Mouse (Mus musculus) embryonic facial prominence, embryonic 14.5 days (tissue): Measurements from ENCODE around the gene Tmtc2. TPM values are rescaled to one million over a fixed set of nuclear protein-coding genes. Genes with fewer than 3 reads are reported as not detected.

Source experiments
- ATAC-seq: fragments of 200-750 bp; cut with Nextera tagmentation; 2 replicates; pipeline ENCODE4 v1.8.0; 2017; ENCODE audit warnings: low read depth, moderate number of reproducible peaks, moderate TSS enrichment
- DNase-seq: peaks from one replicate; pipeline ENCODE4 v3.0.0-alpha.2; 2015; ENCODE audit warnings: low spot score
- H3K27ac ChIP-seq: fragments of 300-500 bp; sonication (generic); replicated peaks from 2 replicates; pipeline ENCODE4 v1.5.1; 2014; ENCODE audit warnings: low read depth, mild to moderate bottlenecking, low read length, moderate library complexity
- H3K27me3 ChIP-seq: fragments of 300-500 bp; sonication (generic); replicated peaks from 2 replicates; pipeline ENCODE4 v1.6.1; 2014; ENCODE audit warnings: low read length; ENCODE audit not compliant: control insufficient read depth, insufficient read depth
- H3K36me3 ChIP-seq: fragments of 300-500 bp; sonication (generic); 2 replicates; pipeline ENCODE4 v1.6.1; 2014; ENCODE audit warnings: low read length, mixed read lengths; ENCODE audit not compliant: control insufficient read depth, insufficient read depth
- H3K4me1 ChIP-seq: fragments of 300-500 bp; sonication (generic); 2 replicates; pipeline ENCODE4 v1.6.1; 2014; ENCODE audit warnings: antibody characterized with exemption, low read length; ENCODE audit not compliant: control insufficient read depth, insufficient read depth
- H3K4me2 ChIP-seq: fragments of 300-500 bp; sonication (generic); 2 replicates; pipeline ENCODE4 v1.6.1; 2014; ENCODE audit warnings: low read depth, mild to moderate bottlenecking, low read length, moderate library complexity, mixed read lengths
- H3K4me3 ChIP-seq: fragments of 300-500 bp; sonication (generic); 2 replicates; pipeline ENCODE4 v1.5.1; 2014; ENCODE audit warnings: low read depth, mild to moderate bottlenecking, low read length
- H3K9ac ChIP-seq: fragments of 300-500 bp; sonication (generic); 2 replicates; pipeline ENCODE4 v1.6.1; 2014; ENCODE audit warnings: low read depth, mild to moderate bottlenecking, low read length, moderate library complexity, mixed read lengths
- H3K9me3 ChIP-seq: fragments of 300-500 bp; sonication (generic); 2 replicates; pipeline ENCODE4 v1.6.1; 2016; ENCODE audit warnings: low read length; ENCODE audit not compliant: control insufficient read depth
- WGBS: fragments of 180-500 bp; shearing (Covaris S2); extraction: QIAGEN DNeasy Blood & Tissue Kit; methylation state at CpG from one replicate; pipeline ENCODE4 v1.1.7; 2014; 5-methylcytosine and 5-hydroxymethylcytosine counted together
- polyA plus RNA-seq: library from polyadenylated mRNA; unstranded; fragments of >200 nt; fragmentation: Nextera tagmentation; extraction: Ambion mirVana; gene quantifications from 2 replicates; pipeline ENCODE4 v1.2.1, GENCODE M21; 2014

Tmtc2 gene
- polyA plus RNA-seq, 1 experiment from 2014 or later, result 9.4 TPM

DNA sequence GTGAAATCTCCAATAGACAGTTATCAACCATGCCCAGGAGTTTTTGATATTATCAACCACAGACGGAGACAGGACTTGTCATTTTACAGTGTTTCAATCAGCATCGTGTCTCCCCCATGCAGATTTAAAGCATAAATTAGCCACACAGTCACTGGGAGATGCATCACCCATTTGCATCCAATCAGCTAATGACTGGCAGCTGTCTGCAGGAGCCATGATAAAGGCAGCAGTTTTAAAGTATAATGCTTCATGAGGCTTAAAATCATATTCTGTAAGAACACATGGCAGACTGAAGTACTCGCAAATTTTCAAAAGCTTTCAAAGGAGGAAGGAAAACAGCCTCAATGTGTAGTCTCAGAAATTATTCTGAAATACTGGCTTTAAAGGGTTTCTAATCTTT is 209.8 kb downstream of the Tmtc2 start:
- H3K9me3 ChIP-seq, result no peaks in the 10 kb centered on the region
- H3K27ac ChIP-seq, result no peak overlapping the region
- H3K4me3 ChIP-seq, result no peak overlapping the region
- no peaks in the 10 kb centered on the region for H3K36me3 ChIP-seq
- no peaks in the 10 kb centered on the region for H3K4me1 ChIP-seq
- no peaks in the 10 kb centered on the region for H3K27me3 ChIP-seq
- DNase-seq, result no peak
- no peak for ATAC-seq
- no peak overlapping the region for H3K4me2 ChIP-seq
- no peak overlapping the region for H3K9ac ChIP-seq
- WGBS, result 62% methylated on average over 3 of the region's 3 CpGs

DNA sequence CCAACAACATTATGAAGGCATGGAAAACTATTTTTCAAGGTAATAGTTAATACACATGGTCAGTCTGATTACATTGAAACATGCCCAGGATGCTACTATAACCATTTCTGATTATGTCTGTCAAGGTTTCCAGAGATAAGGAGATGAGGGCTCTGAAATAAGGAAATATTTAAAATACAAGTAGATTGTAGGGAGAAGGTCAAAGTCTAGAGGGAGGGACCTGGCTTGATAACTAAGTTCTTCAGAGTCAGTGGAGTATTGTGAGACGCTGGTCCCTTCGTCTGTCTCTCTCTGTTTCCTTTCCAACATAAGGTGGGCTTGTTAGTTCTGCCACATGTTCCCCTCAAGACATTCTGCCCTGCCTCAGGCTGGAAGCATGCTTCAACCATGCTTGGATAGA is 223.9 kb downstream of the Tmtc2 start:
- Histone ChIP-seq H3K4me2 (no peak overlapping the region), H3K9ac (no peak overlapping the region), H3K9me3 (no peaks in the 10 kb centered on the region), H3K27ac (no peak overlapping the region), H3K4me3 (no peak overlapping the region), H3K27me3 (no peaks in the 10 kb centered on the region), H3K36me3 (no peaks in the 10 kb centered on the region), H3K4me1 (no peaks in the 10 kb centered on the region)
- ATAC-seq, result no peak
- WGBS, result 87% methylated on average over 2 of the region's 2 CpGs
- no peak for DNase-seq

GRCm38 (mm10) chr10:105345920-105346319 is 228.3 kb downstream of the Tmtc2 start:
- Histone ChIP-seq H3K9ac (no peak overlapping the region), H3K4me2 (no peak overlapping the region), H3K4me3 (no peak overlapping the region), H3K9me3 (no peaks in the 10 kb centered on the region), H3K36me3 (no peaks in the 10 kb centered on the region), H3K4me1 (no peaks in the 10 kb centered on the region), H3K27me3 (no peaks in the 10 kb centered on the region), H3K27ac (no peak overlapping the region)
- DNase-seq, result no peak
- no peak for ATAC-seq
- WGBS, result 91% methylated on average over 3 of the region's 3 CpGs

DNA sequence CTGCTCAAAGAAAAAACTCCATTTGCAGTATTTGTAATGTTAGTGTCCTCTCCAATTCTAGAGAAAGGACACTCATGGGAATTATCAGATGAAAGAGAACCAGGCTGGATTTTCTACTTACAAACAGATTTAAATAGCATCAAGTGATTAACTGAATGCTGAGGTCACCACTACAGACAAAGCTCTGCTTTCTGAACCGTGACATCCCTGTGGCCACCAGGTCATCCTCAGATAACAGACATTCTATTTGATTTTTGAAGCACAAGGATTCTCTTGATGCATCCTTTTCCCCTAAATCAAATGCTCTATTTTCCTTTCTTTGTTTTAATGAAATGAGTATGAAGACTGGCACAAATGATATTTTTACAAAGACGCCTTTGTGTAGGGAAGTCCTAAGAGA is 241.4 kb downstream of the Tmtc2 start:
- Histone ChIP-seq H3K27ac (no peak overlapping the region), H3K9ac (no peak overlapping the region), H3K4me3 (no peak overlapping the region), H3K9me3 (no peaks in the 10 kb centered on the region), H3K4me1 (no peaks in the 10 kb centered on the region), H3K4me2 (no peak overlapping the region), H3K36me3 (no peaks in the 10 kb centered on the region), H3K27me3 (no peaks in the 10 kb centered on the region)
- ATAC-seq (no peak), DNase-seq (no peak)
- 70% methylated on average over 2 of the region's 2 CpGs for WGBS

GRCm38 (mm10) chr10:105330327-105330726 is 243.9 kb downstream of the Tmtc2 start:
- ATAC-seq (no peak), DNase-seq (no peak)
- Histone ChIP-seq H3K27ac (no peak overlapping the region), H3K4me1 (no peaks in the 10 kb centered on the region), H3K4me2 (no peak overlapping the region), H3K36me3 (no peaks in the 10 kb centered on the region), H3K9me3 (no peaks in the 10 kb centered on the region), H3K9ac (no peak overlapping the region), H3K4me3 (no peak overlapping the region), H3K27me3 (no peaks in the 10 kb centered on the region)
- 53% methylated on average over 5 of the region's 5 CpGs for WGBS

- no peak for DNase-seq
- Histone ChIP-seq H3K9me3 (peaks cover 5% of the 10 kb centered on the region; the same call in 1 of the 2 replicates), H3K4me2 (no peak overlapping the region), H3K9ac (no peak overlapping the region), H3K36me3 (peaks cover 24% of the 10 kb centered on the region), H3K4me1 (no peaks in the 10 kb centered on the region), H3K4me3 (no peak overlapping the region), H3K27ac (no peak overlapping the region), H3K27me3 (no peaks in the 10 kb centered on the region)
- ATAC-seq, result 0 out of 2 replicates have a peak, but pooled peaks have one; percentile 43
- WGBS, result 64% methylated on average over 4 of the region's 4 CpGs
Measured at GRCm38 (mm10) chr10:105323646-105324192, 250.5 kb downstream of the Tmtc2 start.

GRCm38 (mm10) chr10:105319299-105320057 is 254.8 kb downstream of the Tmtc2 start:
- H3K4me3 ChIP-seq, result no peak overlapping the region
- no peak overlapping the region for H3K4me2 ChIP-seq
- WGBS, result 58% methylated on average over 3 of the region's 3 CpGs
- H3K27me3 ChIP-seq, result no peaks in the 10 kb centered on the region
- H3K27ac ChIP-seq, result no peak overlapping the region
- peaks cover 5% of the 10 kb centered on the region; the same call in 1 of the 2 replicates for H3K9me3 ChIP-seq
- ATAC-seq, result peak; percentile 80; the same call in 1 of the 2 replicates
- H3K9ac ChIP-seq, result no peak overlapping the region
- no peak for DNase-seq
- no peaks in the 10 kb centered on the region for H3K4me1 ChIP-seq
- H3K36me3 ChIP-seq, result peaks cover 24% of the 10 kb centered on the region

DNA sequence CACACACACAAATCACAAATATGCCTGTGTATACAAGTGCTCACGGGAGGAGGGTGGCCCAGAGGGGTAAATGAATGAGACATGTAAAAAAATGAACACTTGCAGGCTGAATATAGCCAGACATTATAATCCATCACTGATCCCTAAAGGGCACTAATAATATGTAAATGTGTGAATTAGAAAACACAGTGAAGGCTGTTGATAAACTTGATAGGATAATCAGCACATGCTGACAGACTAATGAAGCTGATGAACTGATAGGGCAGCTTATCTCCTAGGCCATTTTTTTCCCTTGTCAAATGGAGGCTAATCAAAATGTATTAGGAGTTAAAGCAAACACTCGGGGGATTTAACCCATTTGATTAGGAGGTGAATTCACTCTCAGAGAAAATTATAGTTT is 255.4 kb downstream of the Tmtc2 start:
- Histone ChIP-seq H3K4me2 (no peak overlapping the region), H3K4me3 (no peak overlapping the region), H3K27ac (no peak overlapping the region), H3K4me1 (no peaks in the 10 kb centered on the region), H3K27me3 (no peaks in the 10 kb centered on the region), H3K9ac (no peak overlapping the region), H3K9me3 (peaks cover 5% of the 10 kb centered on the region; the same call in 1 of the 2 replicates), H3K36me3 (peaks cover 24% of the 10 kb centered on the region)
- no peak for DNase-seq
- WGBS, result 53% methylated on average over 2 of the region's 2 CpGs
- ATAC-seq, result no peak

- Histone ChIP-seq H3K27ac (no peak overlapping the region), H3K4me2 (no peak overlapping the region), H3K9ac (no peak overlapping the region), H3K4me1 (no peaks in the 10 kb centered on the region), H3K36me3 (no peaks in the 10 kb centered on the region), H3K4me3 (no peak overlapping the region), H3K9me3 (no peaks in the 10 kb centered on the region), H3K27me3 (no peaks in the 10 kb centered on the region)
- 56% methylated on average over 5 of the region's 5 CpGs for WGBS
- no peak for DNase-seq
- ATAC-seq, result no peak
Measured at GRCm38 (mm10) chr10:105312986-105313385, 261.3 kb downstream of the Tmtc2 start.
